Mouse (Mus musculus) midbrain, embryonic 16.5 days (tissue): Measurements from ENCODE around the gene Ptprh. TPM values are rescaled to one million over a fixed set of nuclear protein-coding genes. Genes with fewer than 3 reads are reported as not detected.

Experiments used
- ATAC-seq: fragments of 200-750 bp; cut with Nextera tagmentation; 2 replicates; pipeline ENCODE4 v1.8.0; 2017; ENCODE audit warnings: moderate TSS enrichment
- H3K27ac ChIP-seq: fragments of 300-500 bp; sonication (generic); 2 replicates; pipeline ENCODE4 v1.5.1; 2014; ENCODE audit warnings: mild to moderate bottlenecking, low read length, mixed read lengths
- H3K27me3 ChIP-seq: fragments of 300-500 bp; sonication (generic); 2 replicates; pipeline ENCODE4 v1.6.1; 2014; ENCODE audit warnings: low read depth, low read length, mixed read lengths; ENCODE audit not compliant: control insufficient read depth, insufficient read depth
- H3K36me3 ChIP-seq: fragments of 300-500 bp; sonication (generic); 2 replicates; pipeline ENCODE4 v1.6.1; 2014; ENCODE audit warnings: mild to moderate bottlenecking, low read length, moderate library complexity, mixed read lengths; ENCODE audit not compliant: control insufficient read depth, insufficient read depth
- H3K4me1 ChIP-seq: fragments of 300-500 bp; sonication (generic); 2 replicates; pipeline ENCODE4 v1.6.1; 2014; ENCODE audit warnings: mild to moderate bottlenecking, low read length, mixed read lengths; ENCODE audit not compliant: control insufficient read depth, insufficient read depth
- H3K4me2 ChIP-seq: fragments of 300-500 bp; sonication (generic); 2 replicates; pipeline ENCODE4 v1.6.1; 2014; ENCODE audit warnings: mild to moderate bottlenecking, low read length, mixed read lengths
- H3K4me3 ChIP-seq: fragments of 300-500 bp; sonication (generic); 2 replicates; pipeline ENCODE4 v1.5.1; 2014; ENCODE audit warnings: low read depth, mild to moderate bottlenecking, low read length, moderate library complexity, mixed read lengths
- H3K9ac ChIP-seq: fragments of 300-500 bp; sonication (generic); 2 replicates; pipeline ENCODE4 v1.6.1; 2014; ENCODE audit warnings: low read depth, low read length, mixed read lengths
- H3K9me3 ChIP-seq: fragments of 300-500 bp; sonication (generic); replicated peaks from 2 replicates; pipeline ENCODE4 v1.6.1; 2014; ENCODE audit warnings: mild to moderate bottlenecking, low read length, mixed read lengths; ENCODE audit not compliant: control insufficient read depth, poor library complexity, severe bottlenecking
- WGBS: fragments of 180-500 bp; shearing (Covaris S2); extraction: QIAGEN DNeasy Blood & Tissue Kit; methylation state at CpG from one replicate; pipeline ENCODE4 v1.1.7; 2014; 5-methylcytosine and 5-hydroxymethylcytosine counted together
- microRNA-seq: library from miRNA; unstranded; fragments of <30 nt; microRNA quantifications from one replicate; pipeline ENCODE4, GENCODE M21; 2017
- polyA plus RNA-seq: library from polyadenylated mRNA; unstranded; fragments of >200 nt; fragmentation: Nextera tagmentation; extraction: Ambion mirVana; gene quantifications from 2 replicates; pipeline ENCODE4 v1.2.1, GENCODE M21; 2015

Ptprh gene
- polyA plus RNA-seq, 1 experiment from 2014 or later = 1.4 TPM

DNA sequence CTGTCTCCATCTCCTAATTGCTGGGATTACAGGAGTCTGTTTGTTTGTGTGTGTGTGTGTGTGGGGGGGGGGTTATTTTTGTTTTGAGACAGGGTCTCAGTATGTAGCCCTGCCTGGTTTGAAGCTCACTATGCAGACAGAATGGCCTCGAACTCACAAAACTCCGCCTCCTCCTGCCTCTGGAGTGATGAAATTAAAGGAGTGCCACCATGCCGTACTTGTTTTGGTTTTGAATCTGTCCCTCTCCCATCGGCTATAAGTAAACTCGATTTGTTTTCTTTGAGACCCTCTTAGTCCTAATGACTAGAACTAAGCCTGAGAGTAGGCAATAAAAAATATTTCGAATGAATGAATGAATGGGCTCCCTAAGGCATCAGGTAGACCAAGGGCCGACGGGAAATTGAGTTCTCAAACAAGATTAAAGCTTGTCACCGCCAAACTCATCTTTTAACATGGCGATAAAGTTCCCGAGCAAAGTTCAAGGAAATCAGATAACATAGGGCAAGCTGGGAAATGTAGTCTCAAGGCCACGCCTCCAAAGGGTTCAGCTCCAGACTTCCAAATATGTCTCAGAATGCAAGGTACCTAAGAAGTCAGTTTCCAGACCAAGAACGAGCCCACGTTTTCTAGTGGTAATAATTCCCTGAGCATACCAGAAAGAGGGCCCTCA is 101.3 kb downstream of the Ptprh start:
- peaks cover 33% of the 10 kb centered on the region for H3K4me1 ChIP-seq
- H3K4me2 ChIP-seq = peak overlapping the region; percentile 61
- peak overlapping the region; percentile 83 for H3K4me3 ChIP-seq
- peak; percentile 22 for ATAC-seq
- no peaks in the 10 kb centered on the region for H3K9me3 ChIP-seq
- 13% methylated on average over 14 of the region's 14 CpGs for WGBS
- no peak overlapping the region for H3K9ac ChIP-seq
- no peaks in the 10 kb centered on the region for H3K27me3 ChIP-seq
- no peaks in the 10 kb centered on the region for H3K36me3 ChIP-seq
- peak overlapping the region; percentile 89 for H3K27ac ChIP-seq

DNA sequence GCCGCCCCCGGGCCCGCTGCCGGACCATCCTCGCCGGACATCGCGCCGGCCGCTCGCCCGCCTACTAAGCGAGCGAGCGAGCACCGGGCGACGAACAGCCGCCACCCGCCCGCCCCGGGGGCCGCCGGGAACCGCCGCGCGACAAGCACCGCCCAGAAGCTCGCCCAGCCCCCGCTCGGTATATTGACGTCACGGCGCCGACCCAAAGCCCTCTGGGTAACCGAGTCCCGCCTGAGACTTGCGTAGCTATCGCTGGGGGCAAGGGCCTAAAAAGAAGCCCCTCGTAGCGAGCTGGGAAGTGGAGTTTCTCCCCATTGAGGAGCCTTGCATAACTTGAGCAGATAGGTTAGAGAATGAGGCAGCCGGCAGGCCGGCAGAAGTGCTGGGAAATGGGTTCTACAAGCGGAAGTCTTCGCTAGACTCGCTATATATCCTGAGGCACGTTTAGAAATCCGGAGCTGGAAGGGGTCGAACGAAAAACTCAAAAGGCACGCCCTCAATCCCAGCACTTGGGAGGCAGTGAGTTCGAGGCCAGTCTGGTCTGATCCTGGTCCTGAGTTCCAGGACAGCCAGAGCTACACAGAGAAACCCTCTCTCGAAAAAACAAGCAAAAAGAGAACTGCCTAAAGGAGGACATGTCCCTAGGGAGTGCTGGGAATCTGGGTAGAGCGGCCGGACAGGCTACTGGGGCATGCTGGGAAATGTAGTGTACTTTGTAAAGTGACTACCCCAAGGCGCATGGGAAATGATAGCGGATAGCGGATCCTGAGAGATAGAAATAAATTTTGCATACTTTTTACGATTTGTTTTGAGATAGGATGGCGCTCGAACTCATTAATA is 102.1 kb downstream of the Ptprh start, which contains the start of gene Ppp1r12c:
Ppp1r12c (minus strand) TSS at position 123 of the 840 bp plus-strand sequence.
- Histone ChIP-seq H3K27me3 (no peaks in the 10 kb centered on the region), H3K4me3 (peak within 1 kb of the TSS; percentile 83), H3K9ac (peak within 1 kb of the TSS; percentile 92), H3K27ac (peak within 1 kb of the TSS; percentile 89), H3K4me1 (peaks cover 35% of the 10 kb centered on the region), H3K36me3 (peaks cover 5% of the 10 kb centered on the region), H3K4me2 (peak within 1 kb of the TSS; percentile 85), H3K9me3 (no peaks in the 10 kb centered on the region)
- WGBS = under 1% methylated on average over 62 of the region's 62 CpGs
- peak; percentile 92 for ATAC-seq

DNA sequence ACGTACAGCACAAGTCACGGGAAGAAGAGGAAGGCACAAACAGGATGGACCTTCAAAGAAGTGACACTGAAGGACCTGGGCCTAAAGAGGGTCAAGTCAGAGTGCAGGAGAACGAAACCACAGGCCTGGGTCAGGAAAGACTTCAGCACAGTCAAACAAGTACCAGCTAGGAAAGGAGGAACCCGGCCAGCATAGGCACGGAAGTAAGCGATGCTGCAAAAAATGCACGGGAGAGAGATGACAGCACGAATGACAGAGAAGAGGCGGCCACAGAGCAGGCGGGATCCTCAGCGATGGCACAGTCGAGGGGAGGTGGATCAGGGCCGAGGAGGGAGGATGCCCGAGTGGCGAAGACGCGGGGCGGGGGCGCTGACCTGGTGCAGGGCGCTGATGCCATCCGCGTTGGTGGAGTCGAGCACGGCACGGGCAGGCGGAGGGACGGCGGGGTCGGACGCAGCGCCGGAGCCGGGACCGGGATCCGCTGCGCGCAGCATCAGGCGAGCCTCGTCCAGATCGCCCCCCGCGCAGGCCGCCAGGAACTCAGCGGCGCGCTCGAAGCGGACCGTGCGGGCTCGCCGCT is 102.9 kb downstream of the Ptprh start:
- H3K9ac ChIP-seq = peak overlapping the region; percentile 92
- peak; percentile 55 for ATAC-seq
- H3K27me3 ChIP-seq = no peaks in the 10 kb centered on the region
- H3K4me1 ChIP-seq = peaks cover 35% of the 10 kb centered on the region
- H3K36me3 ChIP-seq = peaks cover 7% of the 10 kb centered on the region
- H3K27ac ChIP-seq = peak overlapping the region; percentile 89
- WGBS = under 1% methylated on average over 51 of the region's 52 CpGs
- H3K4me3 ChIP-seq = peak overlapping the region; percentile 83
- H3K4me2 ChIP-seq = peak overlapping the region; percentile 85
- no peaks in the 10 kb centered on the region for H3K9me3 ChIP-seq

DNA sequence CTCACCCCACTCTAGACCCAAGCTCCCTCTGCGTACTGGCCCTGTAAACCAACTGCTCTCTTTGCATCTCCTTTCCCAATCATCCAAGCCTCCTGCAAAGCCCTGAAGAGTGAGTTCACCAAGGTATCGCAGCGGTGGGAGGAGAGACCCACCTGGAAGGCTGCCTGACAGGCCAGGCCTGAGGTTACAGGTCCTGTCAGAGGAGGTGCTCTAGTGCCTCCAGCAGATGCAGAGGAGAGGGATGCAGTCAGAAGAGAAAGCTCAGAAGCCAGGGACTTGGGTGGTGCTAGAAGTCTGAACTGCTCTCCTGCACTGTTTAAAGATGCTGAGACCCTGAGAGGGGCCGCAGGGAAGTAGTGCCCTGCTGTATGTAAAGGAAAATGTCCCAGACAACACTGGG is 104.8 kb downstream of the Ptprh start:
- WGBS = 93% methylated on average over 4 of the region's 4 CpGs
- no peak overlapping the region for H3K27ac ChIP-seq
- H3K9ac ChIP-seq = no peak overlapping the region
- H3K36me3 ChIP-seq = peaks cover 7% of the 10 kb centered on the region
- peak overlapping the region; percentile 30 for H3K4me2 ChIP-seq
- no peaks in the 10 kb centered on the region for H3K9me3 ChIP-seq
- no peaks in the 10 kb centered on the region for H3K27me3 ChIP-seq
- ATAC-seq = no peak
- H3K4me3 ChIP-seq = no peak overlapping the region
- H3K4me1 ChIP-seq = peaks cover 35% of the 10 kb centered on the region

Small RNA genes lying within 50 kb of the gene (microRNA-seq; reads per million reads assigned to microRNA genes)
- gene Gm23577 = not detected

Other genes with a start within 250 kb of the Ptprh start
- gene Gp6, start 206.3 kb downstream of the Ptprh start, polyA plus RNA-seq = 0.06 TPM in 1 of 2 replicates, not detected in the other
- 43.2 and 45.6 TPM in 2 replicates for gene Rdh13, start 158.4 kb downstream of the Ptprh start, polyA plus RNA-seq
- gene Eps8l1, start 143.4 kb downstream of the Ptprh start, polyA plus RNA-seq = 12.8 TPM in 2 replicates
- 35.6 and 44.7 TPM in 2 replicates for gene Ppp1r12c, start 102.4 kb downstream of the Ptprh start, polyA plus RNA-seq
- 3.2 and 3.6 TPM in 2 replicates for gene Tnnt1, start 87.7 kb downstream of the Ptprh start, polyA plus RNA-seq
- 1.8 TPM in 2 replicates for gene Tnni3, start 79.8 kb downstream of the Ptprh start, polyA plus RNA-seq
- 2.2 and 2.4 TPM in 2 replicates for gene Dnaaf3, start 71.6 kb downstream of the Ptprh start, polyA plus RNA-seq
- gene Syt5, start 56.5 kb downstream of the Ptprh start, polyA plus RNA-seq = 185 and 186 TPM in 2 replicates
- 2.1 and 2.4 TPM in 2 replicates for gene Tmem86b, start 27.4 kb upstream of the Ptprh start, polyA plus RNA-seq
- gene Ppp6r1, start 55.0 kb upstream of the Ptprh start, polyA plus RNA-seq = 5.6 and 6.8 TPM in 2 replicates
- 169 and 181 TPM in 2 replicates for gene Hspbp1, start 81.0 kb upstream of the Ptprh start, polyA plus RNA-seq
- 7.5 and 7.8 TPM in 2 replicates for gene Brsk1, start 86.6 kb upstream of the Ptprh start, polyA plus RNA-seq
- 0.25 TPM in 1 of 2 replicates, not detected in the other for gene Tmem150b, start 121.2 kb upstream of the Ptprh start, polyA plus RNA-seq
- gene Kmt5c, start 136.1 kb upstream of the Ptprh start, polyA plus RNA-seq = 58.5 and 61.1 TPM in 2 replicates
- 19.3 and 21.3 TPM in 2 replicates for gene Cox6b2, start 149.1 kb upstream of the Ptprh start, polyA plus RNA-seq
- gene Fam71e2, start 167.3 kb upstream of the Ptprh start, polyA plus RNA-seq = not detected in 2 replicates
- 1.3 TPM in 2 replicates for gene Il11, start 178.8 kb upstream of the Ptprh start, polyA plus RNA-seq
- gene Tmem190, start 178.9 kb upstream of the Ptprh start, polyA plus RNA-seq = 0.48 and 0.73 TPM in 2 replicates
- gene Tmem238, start 185.6 kb upstream of the Ptprh start, polyA plus RNA-seq = 6.2 and 6.5 TPM in 2 replicates
- 201 and 213 TPM in 2 replicates for gene Rpl28, start 188.8 kb upstream of the Ptprh start, polyA plus RNA-seq
- gene Ube2s, start 208.5 kb upstream of the Ptprh start, polyA plus RNA-seq = 226 and 253 TPM in 2 replicates
- 14.0 and 14.6 TPM in 2 replicates for gene Shisa7, start 240.7 kb upstream of the Ptprh start, polyA plus RNA-seq